ENCODE assay signal across 8 mouse cellular contexts in the genomic region with DNA sequence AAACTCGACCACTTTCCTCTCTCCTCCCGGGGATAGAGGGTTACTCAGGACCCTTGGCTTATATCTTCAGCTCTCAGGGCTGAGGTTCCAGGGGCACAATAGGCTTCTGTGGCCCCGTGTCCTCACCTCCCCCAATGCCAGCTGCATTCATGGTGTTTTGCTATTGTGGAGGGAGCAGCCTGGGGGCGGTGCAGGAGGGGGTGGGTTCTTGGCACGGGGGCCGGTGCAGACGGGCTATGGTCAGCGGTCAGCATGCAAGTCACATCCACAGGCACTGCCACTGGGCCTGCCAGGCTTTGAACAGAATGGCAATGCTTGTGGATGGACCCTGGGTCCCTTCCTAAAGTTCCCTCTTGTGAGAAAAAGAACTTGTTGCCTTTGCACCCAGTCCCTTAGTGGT. TPM values are rescaled to one million over a fixed set of nuclear protein-coding genes. Genes with fewer than 3 reads are reported as not detected.
DNase-seq lines count a peak whose midpoint lies in the region; ATAC-seq and TF ChIP-seq lines count a peak whose summit lies in the region.

No protein-coding gene starts in this region.

- H3K4me2 ChIP-seq in neural tube, embryonic 13.5 days = peak overlapping the region; percentile 82

- H3K4me3 ChIP-seq in left cerebral cortex, adult 2 months = no peak overlapping the region
- peak overlapping the region; percentile 53 for H3K4me3 ChIP-seq in neural tube, embryonic 13.5 days

- H3K9me3 ChIP-seq in neural tube, embryonic 13.5 days = no peaks in the 10 kb centered on the region

- H3K27ac ChIP-seq in left cerebral cortex, adult 2 months = peak overlapping the region; percentile 84
- H3K27ac ChIP-seq in neural tube, embryonic 13.5 days (replicated peaks) = peak overlapping the region; percentile 86

- TF ChIP-seq CTCF in brain, embryonic 14.5 days (IDR thresholded peaks at IDR 0.05; ENCODE audit: borderline replicate concordance, extremely low read depth, insufficient read depth, insufficient read length) = no peak
- no peak for TF ChIP-seq CTCF in left cerebral cortex, adult 2 months (IDR thresholded peaks at IDR 0.05)

- peaks cover 7% of the 10 kb centered on the region; the same call in 1 of the 2 replicates for H3K27me3 ChIP-seq in neural tube, embryonic 13.5 days

- H3K9ac ChIP-seq in neural tube, embryonic 13.5 days = peak overlapping the region; percentile 73; the same call in 1 of the 2 replicates

- WGBS in neural tube, embryonic 13.5 days = 14% methylated on average over 8 of the region's 8 CpGs

- peaks cover 61% of the 10 kb centered on the region for H3K4me1 ChIP-seq in neural tube, embryonic 13.5 days (replicated peaks)

- no peaks in the 10 kb centered on the region for H3K36me3 ChIP-seq in neural tube, embryonic 13.5 days

- peak; percentile 94 for DNase-seq in heart, adult 11 months
- DNase-seq in heart, postnatal 25 days (ENCODE audit: low spot score) = no peak
- peak; percentile 88 for DNase-seq in brain, embryonic 14.5 days (ENCODE audit: low read depth)
- peak; percentile 57 to 71 for DNase-seq in frontal cortex, adult 2 months (ENCODE audit: extremely low spot score in 1 of 2, low spot score in 1 of 2)
- DNase-seq in left cerebral cortex, adult 2 months (ENCODE audit: extremely low spot score in 1 of 2, low spot score in 2 of 2) = peak; percentile 48 to 72
- DNase-seq in spleen, postnatal 14 days (ENCODE audit: low spot score in 2 of 2) = no peak
- DNase-seq in adrenal gland, postnatal 25 days = no peak

- intact Hi-C loops in heart, postnatal 25 days (cut with DNase I) = loop anchor here (5.0 kb wide), 1 partner anchor 39 kb away; no protein-coding TSS in a partner anchor
- intact Hi-C loops in left cerebral cortex, adult 2 months (cut with DNase I) = loop anchor here (5.0 kb wide), 1 partner anchor 39 kb away; no protein-coding TSS in a partner anchor

- no peak for TF ChIP-seq POLR2A in brain, embryonic 14.5 days (IDR thresholded peaks at IDR 0.05; ENCODE audit: borderline replicate concordance, extremely low read depth, insufficient read depth, insufficient read length, poor library complexity, severe bottlenecking)

- peak; percentile 67 for ATAC-seq in neural tube, embryonic 13.5 days (ENCODE audit: low read depth)

RNA-seq across cellular contexts. Expression of gene Zcchc24, which starts 2.9 kb away (rescaled TPM):
- 10 to 100 TPM; 33.3 to 35.7 TPM for total RNA-seq in heart, postnatal 25 days (2021)
- 14.8 and 19.6 TPM in 2 replicates for polyA plus RNA-seq in brain, embryonic 14.5 days (2012; rRNA removed)
- polyA plus RNA-seq in frontal cortex, adult 2 months (2012; rRNA removed) = 46.0 and 46.3 TPM in 2 replicates
- total RNA-seq in left cerebral cortex, adult 2 months (2021) = 10 to 100 TPM; 47.0 TPM
- polyA plus RNA-seq in neural tube, embryonic 13.5 days (2015; fragmentation: Nextera tagmentation; extraction: Ambion mirVana) = 14.2 and 16.7 TPM in 2 replicates
- 16.2 and 18.4 TPM in 2 replicates for total RNA-seq in adrenal gland, postnatal 25 days (2021)

Comparison
In these comparisons a context has a peak if more than half of its experiments do, and no peak if none do; other contexts are left out.
1. DNase-seq: peak in heart, adult 11 months (single experiment), brain, embryonic 14.5 days (single experiment), frontal cortex, adult 2 months (2 of 2) and left cerebral cortex, adult 2 months (2 of 2); none in heart, postnatal 25 days (single experiment), spleen, postnatal 14 days (0 of 2) and adrenal gland, postnatal 25 days (single experiment).